Mouse (Mus musculus) lung, adult 2 months (tissue): ENCODE results near the gene Hoxa11.

Experiments used
- CTCF ChIP-seq: fragments of 200-500 bp; IDR thresholded peaks from 2 replicates; pipeline ENCODE4 v1.5.1; 2011; ENCODE audit warnings: mild to moderate bottlenecking, low read length, control low read depth; ENCODE audit not compliant: insufficient read depth
- POLR2A ChIP-seq: fragments of 200-500 bp; IDR thresholded peaks from 2 replicates; pipeline ENCODE4 v1.6.1; 2011; ENCODE audit warnings: low read depth, mild to moderate bottlenecking, control low read depth, low read length, borderline replicate concordance; ENCODE audit errors: extremely low read depth

DNA sequence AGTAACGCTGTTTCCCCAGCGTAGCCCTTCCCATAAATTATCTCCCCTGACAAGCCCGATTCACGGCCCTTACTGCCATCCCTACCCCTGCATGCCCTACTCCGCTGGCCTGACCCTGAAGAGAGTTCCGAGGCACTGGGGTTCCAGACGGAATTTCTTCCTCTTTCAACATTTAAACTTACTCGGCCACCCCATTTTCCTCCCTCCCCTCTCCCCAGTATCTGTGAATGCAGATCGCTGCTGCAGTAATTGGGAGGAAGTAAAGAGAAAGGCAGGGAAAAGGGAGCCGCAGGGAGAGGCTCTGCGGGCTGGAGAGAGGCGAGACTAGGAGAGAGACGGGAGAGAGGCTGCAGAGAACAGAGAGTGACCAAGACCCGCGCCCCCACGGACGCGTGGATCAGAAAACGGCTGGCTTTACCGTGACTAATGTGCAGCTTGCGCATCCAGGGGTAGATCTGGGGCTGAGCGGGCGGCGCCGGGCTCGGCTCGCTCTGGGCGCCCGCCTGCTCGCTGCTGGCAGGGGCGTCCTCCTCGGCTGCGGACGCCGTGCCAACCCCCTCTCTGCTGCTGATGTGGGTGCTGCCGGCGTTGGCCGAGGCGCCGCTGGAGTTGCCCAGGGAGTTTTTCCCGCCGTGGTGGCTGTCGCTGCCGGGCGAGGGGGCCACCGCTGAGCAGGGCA, 42.1 kb downstream of the Hoxa11 start:
- no peak for TF ChIP-seq CTCF
- TF ChIP-seq POLR2A: peak; percentile 4; the same call in 1 of the 2 replicates
